Mouse (Mus musculus) heart, postnatal 10 days (tissue): ENCODE measurements around the gene Zfp579. TPM values are rescaled to one million over a fixed set of nuclear protein-coding genes. Genes with fewer than 3 reads are reported as not detected.
A peak's percentile ranks its signal among the peaks of the same experiment; 100 is the strongest.
"Not testable (repeated sequence)": the region's sequence is repeated elsewhere in the genome, so short reads cannot be mapped to it uniquely, and the experiment has no call there.

Source experiments
- DNase-seq, 2 experiments: peaks; one replicate each; pipeline ENCODE4 v3.0.0; 2021
- intact Hi-C: fragments of 180-260 bp; cut with DNase I; formaldehyde crosslinking; loops from one replicate; pipeline ENCODE4 v1.15.1; 2025
- total RNA-seq, 2 experiments: library from RNA; stranded (reverse); gene quantifications; 2 replicates each; pipeline ENCODE4 v1.2.3; 2021

The Zfp579 gene
- total RNA-seq, result 10 to 100 TPM; 18.4 to 19.1 TPM

DNA sequence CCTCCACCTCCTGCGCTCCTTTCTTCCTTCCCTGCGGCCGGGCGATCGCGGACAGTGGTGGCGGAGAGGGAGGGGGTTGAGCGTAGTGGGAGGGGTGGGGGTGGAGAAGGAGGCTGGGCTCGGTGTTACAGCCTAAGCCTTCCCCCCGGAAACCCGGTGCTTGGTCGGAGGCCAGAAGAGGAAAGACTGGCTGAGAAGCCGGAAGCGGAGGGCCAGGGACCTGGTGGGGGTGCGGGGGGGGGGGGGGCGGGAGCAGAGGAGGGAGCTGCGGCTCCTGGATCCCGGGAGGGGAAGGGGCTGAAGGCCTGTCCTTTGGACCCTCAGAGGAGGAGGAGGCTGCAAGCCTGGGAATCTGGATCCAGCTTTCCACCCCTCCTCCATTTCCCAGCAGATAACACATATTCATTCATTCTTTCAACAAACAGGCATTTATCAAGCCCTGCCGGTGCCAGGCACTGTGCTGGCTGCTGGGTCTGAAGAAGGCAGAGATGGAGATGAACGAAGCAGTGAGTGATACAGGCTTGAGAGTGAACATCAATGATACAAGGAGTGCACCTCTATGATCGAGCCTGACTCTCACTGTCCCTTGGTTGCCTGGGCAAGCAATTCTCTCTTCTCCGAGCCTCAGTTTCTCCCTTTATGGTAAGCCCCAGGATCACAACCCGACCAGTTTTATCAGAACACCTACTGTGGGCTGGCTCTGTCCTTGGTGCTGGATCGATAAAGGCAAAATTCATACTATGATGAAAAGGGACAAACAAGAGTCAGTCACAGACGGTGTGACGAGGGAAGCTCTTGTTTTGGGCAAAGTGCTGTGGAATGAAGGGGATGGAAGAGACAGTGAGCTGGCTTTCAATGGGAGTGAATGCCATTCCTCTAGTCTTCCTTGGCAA lies at the start of gene Zfp579:
Zfp579 (minus strand) TSS at position 156 of the 893 bp plus-strand sequence.
- intact Hi-C loops, result loop anchor here (2.0 kb wide), 2 partner anchors 15 to 55 kb away; partner anchors contain the start of gene Zfp580
- peak; percentile 94 to 97 for DNase-seq

GRCm38 (mm10) chr7:5044981-5045380 lies 49.0 kb upstream of the Zfp579 start:
- no peak for DNase-seq
- intact Hi-C loops, result no loop called here

DNA sequence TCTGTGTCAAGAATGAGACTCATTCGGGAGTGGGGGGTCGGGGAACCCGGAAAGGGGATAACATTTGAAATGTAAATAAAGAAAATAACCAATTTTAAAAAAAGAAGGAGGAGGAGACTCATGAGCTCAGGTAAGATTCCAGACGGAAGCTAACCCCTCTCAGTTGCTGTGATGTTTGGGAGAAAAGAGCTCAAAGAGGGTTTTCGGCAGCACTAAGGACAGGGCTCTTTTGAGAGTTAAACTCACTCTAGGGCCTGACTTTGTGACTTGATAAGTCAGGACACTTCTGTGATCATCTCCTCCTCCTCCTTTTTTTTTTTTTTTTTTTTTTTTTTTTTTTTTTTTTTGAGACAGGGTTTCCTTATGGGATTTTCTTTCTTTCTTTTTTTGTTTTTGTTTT lies 43.0 kb upstream of the Zfp579 start:
- intact Hi-C loops, result no loop called here
- no peak for DNase-seq

DNA sequence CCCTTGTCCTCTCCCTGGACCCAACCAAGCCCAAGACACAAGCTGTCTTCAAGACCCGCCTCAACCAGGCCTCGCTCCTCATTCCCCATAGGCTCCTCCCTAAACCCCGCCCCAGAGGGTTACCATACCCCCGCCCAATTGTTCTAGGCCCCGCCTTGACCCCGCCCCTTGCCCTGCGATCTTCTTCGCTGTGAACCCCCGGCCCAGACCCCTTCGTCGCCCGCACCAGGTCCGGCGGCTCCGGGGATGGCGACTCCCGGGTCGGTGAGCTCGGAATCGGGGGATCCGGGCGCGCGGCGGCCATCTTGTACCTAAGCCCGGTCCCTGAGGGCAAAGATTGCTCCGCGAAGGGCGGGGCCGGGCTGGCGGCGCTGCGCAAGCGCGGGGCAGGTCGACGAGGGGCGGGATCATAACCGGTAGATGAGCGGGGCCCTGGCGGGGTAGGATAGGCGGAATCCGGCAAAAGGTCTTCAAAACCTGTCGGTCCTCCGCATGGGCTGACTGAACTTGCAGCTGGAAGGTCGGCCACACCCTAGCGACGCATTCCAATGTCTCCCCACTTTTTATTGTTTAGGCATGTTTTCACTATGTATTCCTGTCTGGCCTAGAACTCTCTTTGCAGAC lies 42.3 kb upstream of the Zfp579 start, which contains the start of gene Zfp784:
Zfp784 (minus strand) TSS at position 338 of the 624 bp plus-strand sequence.
- intact Hi-C loops, result no loop called here

DNA sequence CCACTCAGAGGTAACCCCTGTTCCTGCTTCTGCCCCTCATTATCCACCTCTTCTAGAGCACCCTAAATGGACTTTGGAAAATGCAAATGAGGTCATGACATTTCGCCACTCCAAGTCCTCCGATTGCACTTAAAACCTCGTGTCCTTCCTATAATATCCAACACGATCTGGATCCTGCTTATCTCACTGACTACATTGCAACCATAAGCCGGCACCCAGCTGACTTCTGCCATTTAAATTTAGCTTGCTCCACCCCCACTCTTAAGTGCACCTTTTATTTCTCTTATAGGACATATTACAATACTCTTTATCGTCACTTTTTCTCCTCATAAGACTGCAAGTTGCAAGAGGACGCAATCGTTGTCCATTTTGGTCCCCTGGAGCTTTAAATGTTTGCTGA lies 41.5 kb upstream of the Zfp579 start:
- intact Hi-C loops, result loop anchor here (2.0 kb wide), 1 partner anchor 17 kb away; the partner anchor contains the start of genes Ccdc106 and Zfp865

More for the DNA sequence above, 42.3 kb upstream of the Zfp579 start, which contains the start of gene Zfp784:
- peak; percentile 96 for DNase-seq

DNA sequence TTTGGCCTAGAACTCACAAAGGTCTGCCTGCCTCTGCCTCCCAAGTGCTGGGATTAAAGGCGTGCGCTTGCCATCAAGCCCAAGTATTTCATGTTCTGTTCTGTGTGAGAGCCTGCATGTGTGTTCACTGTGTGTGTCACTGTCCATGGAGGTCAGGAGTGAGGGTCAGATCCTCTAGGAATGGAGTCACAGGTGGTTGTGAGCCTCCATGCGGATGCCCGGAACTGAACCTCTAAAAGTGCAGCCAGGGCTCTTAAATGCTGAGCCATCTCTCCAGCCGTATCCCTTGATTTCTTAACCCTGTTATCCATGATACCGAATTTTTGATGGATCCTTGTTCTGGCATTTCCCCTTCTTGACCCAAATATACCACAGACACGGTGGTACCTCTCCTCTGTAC lies 41.1 kb upstream of the Zfp579 start:
- no peak for DNase-seq
- intact Hi-C loops, result loop anchor here (2.0 kb wide), 1 partner anchor 16 kb away; the partner anchor contains the start of genes Ccdc106 and Zfp865

More for the DNA sequence above, 41.5 kb upstream of the Zfp579 start:
- no peak for DNase-seq

DNA sequence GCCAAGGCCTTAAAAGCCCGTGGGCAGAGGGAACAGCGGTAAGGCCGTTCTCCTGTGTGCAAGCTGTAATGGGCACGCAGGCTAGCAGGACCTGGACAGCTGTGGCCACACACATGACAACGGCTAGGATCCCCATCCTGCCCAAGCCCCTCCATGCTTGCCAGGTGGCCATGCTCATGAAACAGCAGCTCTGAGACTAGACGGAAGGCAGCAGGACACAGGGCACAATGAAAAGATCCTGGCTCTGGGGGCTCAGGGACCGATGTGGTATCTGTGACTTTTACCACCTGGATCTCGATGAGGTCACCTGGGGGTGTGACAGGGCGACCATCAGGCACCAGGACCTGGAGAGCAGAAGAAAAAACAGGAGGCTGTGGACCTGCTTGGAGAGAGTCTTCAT lies 40.2 kb upstream of the Zfp579 start:
- intact Hi-C loops, result loop anchor here (2.0 kb wide), 1 partner anchor 15 kb away; the partner anchor contains the start of genes Ccdc106 and Zfp865
- no peak for DNase-seq

DNA sequence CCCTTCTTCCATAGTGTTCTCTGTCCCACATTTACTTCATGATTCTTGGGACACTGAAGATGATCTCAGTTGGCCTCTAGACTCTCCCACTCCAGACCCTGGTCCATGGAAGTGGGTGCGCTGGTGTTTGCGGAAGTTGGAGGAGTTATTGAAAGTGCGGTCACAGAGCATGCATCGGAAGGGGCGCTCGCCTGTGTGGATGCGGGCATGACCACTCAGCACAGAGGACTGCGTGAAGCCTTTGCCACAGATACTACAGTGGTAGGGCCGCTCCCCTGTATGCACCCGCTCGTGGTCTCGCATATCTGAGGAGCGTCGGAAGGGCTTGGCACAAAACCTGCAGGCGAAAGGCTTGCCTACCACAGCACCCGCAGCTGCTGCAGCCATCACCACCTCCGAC lies 39.7 kb upstream of the Zfp579 start:
- intact Hi-C loops, result loop anchor here (2.0 kb wide), 1 partner anchor 15 kb away; the partner anchor contains the start of genes Ccdc106 and Zfp865
- no peak for DNase-seq

DNA sequence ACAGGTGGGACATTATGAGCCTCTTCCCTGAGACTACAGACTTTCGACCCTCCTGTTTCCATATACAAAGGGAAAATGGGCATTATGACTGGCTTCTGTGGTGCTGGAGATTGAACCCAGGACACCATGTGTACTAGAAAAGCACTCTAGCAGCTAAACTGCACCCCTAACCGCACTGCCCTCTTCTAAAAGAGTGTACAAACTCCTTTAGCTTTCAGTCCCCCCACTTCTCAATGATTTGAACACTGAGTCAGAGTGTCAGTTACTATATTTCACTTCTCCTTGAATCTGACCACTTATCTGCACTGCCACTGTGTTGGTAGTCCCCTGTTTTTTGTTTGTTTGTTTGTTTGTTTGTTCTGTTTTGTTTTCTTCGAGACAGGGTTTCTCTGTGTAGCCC lies 37.9 kb upstream of the Zfp579 start, which contains the start of gene 4632433K11Rik:
4632433K11Rik (plus strand) TSS at position 301 of the 400 bp plus-strand sequence.
- intact Hi-C loops, result no loop called here
- no peak for DNase-seq

GRCm38 (mm10) chr7:5031496-5031895 lies 35.5 kb upstream of the Zfp579 start:
- DNase-seq, result no peak
- intact Hi-C loops, result no loop called here

DNA sequence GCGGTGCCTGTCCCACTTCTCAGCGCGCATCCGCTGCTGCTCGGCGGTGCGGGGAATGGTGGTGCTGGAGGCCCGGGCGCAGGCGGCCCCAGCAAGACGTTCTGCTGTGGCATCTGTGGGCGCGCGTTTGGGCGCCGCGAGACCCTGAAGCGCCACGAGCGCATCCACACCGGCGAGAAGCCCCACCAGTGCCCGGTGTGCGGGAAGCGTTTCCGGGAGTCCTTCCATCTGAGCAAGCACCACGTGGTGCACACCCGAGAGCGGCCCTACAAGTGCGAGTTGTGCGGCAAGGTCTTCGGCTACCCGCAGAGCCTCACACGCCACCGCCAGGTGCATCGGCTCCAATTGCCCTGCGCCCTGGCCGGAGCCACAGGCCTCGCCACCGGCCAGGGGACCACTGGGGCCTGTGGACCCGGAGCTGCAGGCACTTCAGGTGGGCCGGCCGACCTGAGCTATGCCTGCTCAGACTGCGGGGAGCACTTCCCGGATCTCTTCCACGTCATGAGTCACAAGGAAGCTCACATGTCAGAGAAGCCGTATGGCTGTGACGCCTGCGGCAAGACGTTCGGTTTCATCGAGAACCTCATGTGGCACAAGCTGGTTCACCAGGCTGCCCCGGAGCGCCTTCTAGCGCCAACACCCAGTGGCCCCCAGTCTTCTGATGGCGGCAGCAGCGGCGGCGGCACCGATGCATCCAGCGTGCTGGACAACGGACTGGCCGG lies 34.8 kb upstream of the Zfp579 start:
- intact Hi-C loops, result no loop called here
- no peak for DNase-seq

DNA sequence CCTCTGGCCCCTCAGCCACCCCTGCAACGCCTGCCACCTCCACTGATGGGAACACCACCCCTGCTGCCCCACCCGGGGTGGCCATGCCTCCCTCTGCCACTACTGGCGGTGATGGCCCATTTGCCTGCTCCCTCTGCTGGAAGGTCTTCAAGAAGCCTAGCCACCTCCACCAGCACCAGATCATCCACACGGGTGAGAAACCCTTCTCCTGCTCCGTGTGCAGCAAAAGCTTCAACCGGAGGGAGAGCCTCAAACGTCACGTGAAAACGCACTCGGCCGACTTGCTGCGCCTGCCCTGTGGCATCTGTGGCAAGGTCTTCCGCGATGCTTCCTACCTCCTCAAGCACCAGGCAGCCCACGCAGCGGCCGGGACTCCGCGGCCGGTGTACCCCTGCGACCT lies 34.0 kb upstream of the Zfp579 start:
- intact Hi-C loops, result no loop called here
- DNase-seq, result no peak

DNA sequence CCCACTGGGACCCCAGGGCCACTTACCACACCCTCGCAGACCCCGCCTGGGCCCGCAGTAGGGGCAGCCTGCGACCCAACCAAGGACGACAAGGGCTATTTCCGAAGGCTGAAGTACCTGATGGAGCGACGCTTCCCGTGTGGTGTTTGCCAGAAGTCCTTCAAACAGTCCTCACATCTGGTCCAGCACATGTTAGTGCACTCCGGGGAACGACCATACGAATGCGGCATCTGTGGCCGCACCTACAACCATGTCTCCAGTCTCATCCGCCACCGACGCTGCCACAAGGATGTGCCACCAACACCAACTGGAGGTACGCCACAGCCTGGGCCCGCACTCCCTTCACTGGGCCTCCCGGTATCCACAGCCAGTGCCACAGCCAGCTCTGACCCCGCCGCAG lies 33.6 kb upstream of the Zfp579 start:
- intact Hi-C loops, result no loop called here
- DNase-seq, result no peak

GRCm38 (mm10) chr7:5021197-5021596 lies 25.2 kb upstream of the Zfp579 start:
- intact Hi-C loops, result loop anchor here (2.0 kb wide), 1 partner anchor 16 kb away; no protein-coding TSS in a partner anchor
- DNase-seq, result no peak

DNA sequence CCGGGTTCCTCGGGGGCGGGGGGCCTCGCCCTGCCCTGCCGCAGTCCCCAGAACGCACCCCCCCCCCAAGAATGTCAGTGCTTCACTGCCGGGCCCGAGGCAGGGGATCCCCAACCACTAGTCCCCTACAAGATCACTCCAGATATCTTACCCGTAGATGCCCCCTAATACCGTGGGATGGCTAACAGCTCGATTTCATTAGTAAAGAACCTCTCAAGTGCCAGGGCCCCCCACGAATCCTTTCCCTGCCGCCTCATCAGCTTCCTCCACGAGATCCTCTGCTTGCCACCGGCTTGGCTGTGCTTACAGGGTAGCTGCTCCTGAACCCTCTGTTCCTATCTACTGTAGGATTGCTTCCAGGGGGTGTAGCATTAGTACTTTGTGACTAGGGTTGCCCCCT lies 24.7 kb upstream of the Zfp579 start:
- intact Hi-C loops, result loop anchor here (2.0 kb wide), 1 partner anchor 16 kb away; no protein-coding TSS in a partner anchor
- DNase-seq, result no peak

- DNase-seq, result peak; percentile 99
- intact Hi-C loops, result loop anchor here (2.0 to 10.0 kb wide), 2 partner anchors 17 to 1265 kb away; partner anchors contain the start of gene Zfp667
Observed at GRCm38 (mm10) chr7:5020000-5020681, 24.2 kb upstream of the Zfp579 start, which contains the start of the genes Zfp865 and Ccdc106. Gene Zfp865, plus strand, starts transcription at chr7:5020376. Gene Ccdc106, plus strand, starts transcription at chr7:5020553.

- intact Hi-C loops, result loop anchor here (10.0 kb wide), 1 partner anchor 1265 kb away; the partner anchor contains the start of gene Zfp667
- DNase-seq, result not testable (repeated sequence)
Observed at GRCm38 (mm10) chr7:5019576-5019975, 23.6 kb upstream of the Zfp579 start.

GRCm38 (mm10) chr7:5017931-5018330 lies 22.0 kb upstream of the Zfp579 start:
- intact Hi-C loops, result loop anchor here (10.0 kb wide), 1 partner anchor 1267 kb away; the partner anchor contains the start of gene Zfp667
- no peak for DNase-seq

DNA sequence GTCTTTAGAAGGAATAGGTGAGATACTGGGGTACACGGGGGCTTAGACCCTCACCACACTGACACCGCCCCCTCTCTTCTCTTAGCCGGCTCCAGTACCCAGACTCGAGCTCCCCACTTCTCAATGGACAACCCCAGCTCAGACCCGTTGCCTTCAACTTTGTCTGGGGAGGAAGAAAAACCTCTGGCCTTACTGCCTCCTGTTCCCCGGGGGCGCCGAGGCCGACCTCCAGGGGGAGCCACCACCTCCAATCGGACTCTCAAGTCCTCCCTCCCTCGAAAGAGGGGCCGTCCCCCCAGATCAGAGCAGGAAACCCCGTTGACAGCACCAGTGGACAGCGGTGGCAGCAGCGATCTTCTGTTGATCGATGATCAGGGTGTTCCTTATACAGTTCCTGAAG lies 21.4 kb upstream of the Zfp579 start:
- intact Hi-C loops, result loop anchor here (10.0 kb wide), 1 partner anchor 1267 kb away; the partner anchor contains the start of gene Zfp667
- no peak for DNase-seq
